ENCODE assay signal across 13 mouse cellular contexts in the genomic region with DNA sequence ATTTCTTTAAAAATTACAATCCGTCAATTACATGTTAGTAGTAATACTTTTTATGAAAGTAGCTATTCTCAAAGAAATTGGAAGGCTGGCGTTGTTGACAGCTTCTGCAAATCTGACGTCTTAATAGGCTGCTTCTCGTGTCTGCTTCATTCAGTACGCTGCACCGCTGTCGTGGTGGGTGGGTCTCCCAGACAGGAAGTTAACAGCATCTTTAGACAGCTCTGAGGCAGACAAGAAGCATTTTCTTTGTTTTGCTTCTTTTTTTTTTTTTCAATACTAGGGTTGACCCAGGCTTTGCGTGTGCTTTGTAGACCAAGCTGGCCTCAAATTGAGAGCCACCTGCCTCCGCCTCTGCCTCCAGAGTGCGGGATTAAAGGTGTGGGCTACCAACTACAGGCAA. TPM values are rescaled to one million over a fixed set of nuclear protein-coding genes. Genes with fewer than 3 reads are reported as not detected.
DNase-seq lines count a peak whose midpoint lies in the region; ATAC-seq and TF ChIP-seq lines count a peak whose summit lies in the region.
"Had no signal": no experiment of that assay in that cellular context is flagged by ENCODE, and none has a peak within 500 bp of the region (broad histone marks: within the 10 kb centered on the region; RNA-seq: fewer than 3 reads in every experiment).

No protein-coding gene starts in this region.

- H3K4me3 ChIP-seq in intestine, embryonic 14.5 days (ENCODE audit: low read depth, low read length) = no peak overlapping the region
- no peak overlapping the region for H3K4me3 ChIP-seq in intestine, postnatal 0 days (ENCODE audit: low read depth, low read length)

- no peak for TF ChIP-seq CTCF in intestine, postnatal 0 days (IDR thresholded peaks at IDR 0.05; ENCODE audit: low read depth)

- peaks cover 34% of the 10 kb centered on the region for H3K4me1 ChIP-seq in intestine, embryonic 14.5 days (replicated peaks; ENCODE audit: control insufficient read depth, insufficient read depth, low read length)
- no peaks in the 10 kb centered on the region for H3K4me1 ChIP-seq in intestine, postnatal 0 days (replicated peaks; ENCODE audit: control insufficient read depth, insufficient read depth, low read length)

- H3K4me2 ChIP-seq in intestine, embryonic 14.5 days (ENCODE audit: low read length) = no peak overlapping the region
- no peak overlapping the region for H3K4me2 ChIP-seq in intestine, postnatal 0 days (replicated peaks; ENCODE audit: low read depth)

- 46% methylated on average over 10 of the region's 10 CpGs for WGBS in intestine, embryonic 14.5 days
- 69% methylated on average over 10 of the region's 10 CpGs for WGBS in intestine, postnatal 0 days

- H3K27me3 ChIP-seq in intestine, embryonic 14.5 days (replicated peaks; ENCODE audit: control insufficient read depth, insufficient read depth, low read length) = no peaks in the 10 kb centered on the region
- H3K27me3 ChIP-seq in intestine, postnatal 0 days (replicated peaks; ENCODE audit: control insufficient read depth, insufficient read depth, low read length) = no peaks in the 10 kb centered on the region

- peak overlapping the region; percentile 58 for H3K27ac ChIP-seq in intestine, embryonic 14.5 days (ENCODE audit: low read depth)
- no peak overlapping the region for H3K27ac ChIP-seq in intestine, postnatal 0 days (ENCODE audit: low read depth, low read length)

- peaks cover 4% of the 10 kb centered on the region; the same call in 1 of the 2 replicates for H3K36me3 ChIP-seq in intestine, embryonic 14.5 days (ENCODE audit: control insufficient read depth, insufficient read depth, low read length)
- peaks cover 28% of the 10 kb centered on the region for H3K36me3 ChIP-seq in intestine, postnatal 0 days (ENCODE audit: control insufficient read depth, insufficient read depth)

- DNase-seq in intestine, embryonic 14.5 days (ENCODE audit: low spot score) = no peak
- peak; percentile 84 for DNase-seq in A20 (ENCODE audit: low read depth, low spot score)
- DNase-seq in cerebellum, adult 11-12 months = no peak
- DNase-seq in embryo, embryonic 10.5 days (ENCODE audit: low spot score) = no peak
- DNase-seq in lung, postnatal 25 days (ENCODE audit: low spot score) = no peak
- DNase-seq: cerebellum, postnatal 10 days had no signal

- no peak overlapping the region for H3K9ac ChIP-seq in intestine, embryonic 14.5 days (ENCODE audit: low read length)
- H3K9ac ChIP-seq in intestine, postnatal 0 days (ENCODE audit: low read depth, low read length) = no peak overlapping the region

- ATAC-seq in intestine, embryonic 14.5 days (replicated peaks; ENCODE audit: low FRiP score, low TSS enrichment, low read depth) = no peak
- no peak for ATAC-seq in intestine, postnatal 0 days
- ATAC-seq in common myeloid progenitor, adult 5-6 weeks (replicated peaks; ENCODE audit: low read depth, poor library complexity, severe bottlenecking) = peak; percentile 68
- 0 out of 2 replicates have a peak, but pooled peaks have one; percentile 3 for ATAC-seq in megakaryocyte-erythroid progenitor cell, adult 5-6 weeks (replicated peaks; ENCODE audit: low FRiP score, low TSS enrichment, poor library complexity, severe bottlenecking)

- H3K9me3 ChIP-seq in intestine, embryonic 14.5 days (ENCODE audit: control insufficient read depth, low read length) = no peaks in the 10 kb centered on the region
- H3K9me3 ChIP-seq in intestine, postnatal 0 days (ENCODE audit: control insufficient read depth) = no peaks in the 10 kb centered on the region

RNA-seq across cellular contexts. Expression of a gene that starts 31.9 kb away (rescaled TPM):
- polyA plus RNA-seq in intestine, embryonic 14.5 days (2014; fragmentation: Nextera tagmentation; extraction: Ambion mirVana) = 10.5 and 11.7 TPM in 2 replicates
- 13.5 and 14.9 TPM in 2 replicates for polyA plus RNA-seq in intestine, postnatal 0 days (2015; fragmentation: Nextera tagmentation; extraction: Ambion mirVana)
- total RNA-seq in common myeloid progenitor, adult 5-6 weeks (2017) = 53.9 and 74.6 TPM in 2 replicates
- total RNA-seq in megakaryocyte-erythroid progenitor cell, adult 5-6 weeks (2014; fragmentation: Nextera tagmentation) = 5.2 and 8.8 TPM in 2 replicates
- 46.8 and 67.2 TPM in 2 replicates for total RNA-seq in megakaryocyte-erythroid progenitor cell, adult 5-6 weeks (2017)

RNA-seq across cellular contexts. Expression of a gene that starts 50.0 kb away (rescaled TPM):
- polyA plus RNA-seq in intestine, embryonic 14.5 days (2014; fragmentation: Nextera tagmentation; extraction: Ambion mirVana) = not detected in 2 replicates
- polyA plus RNA-seq in intestine, postnatal 0 days (2015; fragmentation: Nextera tagmentation; extraction: Ambion mirVana) = not detected in 2 replicates
- total RNA-seq in common myeloid progenitor, adult 5-6 weeks (2017) = not detected in 2 replicates
- total RNA-seq in megakaryocyte-erythroid progenitor cell, adult 5-6 weeks (2014; fragmentation: Nextera tagmentation) = not detected in 2 replicates
- total RNA-seq in megakaryocyte-erythroid progenitor cell, adult 5-6 weeks (2017) = 0.38 TPM in 1 of 2 replicates, not detected in the other
- total RNA-seq: heart, postnatal 10 days; left cerebral cortex, postnatal 14 days had no signal
- polyA plus RNA-seq: lung, embryonic 16.5 days; stomach, embryonic 16.5 days had no signal

Comparison
In these comparisons a context has a peak if more than half of its experiments do, and no peak if none do; other contexts are left out.
1. ATAC-seq: peak in common myeloid progenitor, adult 5-6 weeks (single experiment) and megakaryocyte-erythroid progenitor cell, adult 5-6 weeks (single experiment); none in intestine, embryonic 14.5 days (single experiment) and intestine, postnatal 0 days (single experiment).